Mouse (Mus musculus): ENCODE results near the gene Pced1b.

DNA sequence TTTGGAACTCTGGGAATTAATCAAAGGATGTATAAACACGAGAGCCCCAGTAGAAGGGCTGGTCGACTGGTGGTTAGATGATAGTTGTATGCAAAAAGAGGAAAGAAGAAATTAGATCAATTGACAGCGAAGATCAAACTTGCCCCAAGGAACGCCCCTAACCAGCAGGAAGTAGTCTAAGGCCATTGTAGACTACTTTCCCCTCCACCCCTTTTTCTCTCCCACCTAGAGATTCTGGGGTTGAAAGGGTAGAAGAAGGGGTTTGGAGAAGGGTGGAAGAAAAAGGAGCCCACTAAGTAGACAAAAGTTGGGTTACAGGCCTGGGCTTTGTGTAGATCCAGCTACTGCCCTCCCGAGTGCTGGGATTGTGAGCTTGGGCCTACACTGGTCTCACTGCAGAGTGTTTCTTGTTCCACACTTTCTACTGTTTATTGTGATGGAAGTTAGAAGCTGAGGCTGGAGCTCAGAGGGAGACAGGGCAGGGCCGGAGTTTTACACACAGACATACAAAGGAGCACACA is 125.8 kb downstream of the Pced1b start:
- TF ChIP-seq CTCF (IDR thresholded peaks at IDR 0.05; ENCODE audit: low read depth, low read length) (no peak), TAL1 (conservative IDR thresholded peaks at IDR 0.05; ENCODE audit: low read depth, low read length) (no peak), POLR2AphosphoS5 (IDR thresholded peaks at IDR 0.05; ENCODE audit: insufficient replicate concordance, low read depth, low read length) (no peak)

All from G1E (cell line).